8 mouse cellular contexts compared by ENCODE assay signal in genomic region chr13:60177106-60177796, GRCm38 (mm10). TPM values are rescaled to one million over a fixed set of nuclear protein-coding genes. Genes with fewer than 3 reads are reported as not detected.
DNase-seq lines count a peak whose midpoint lies in the region; ATAC-seq and TF ChIP-seq lines count a peak whose summit lies in the region.

Gas1 (minus strand) TSS chr13:60177365.

- H3K36me3 ChIP-seq in hindbrain, embryonic 15.5 days = no peaks in the 10 kb centered on the region

- ATAC-seq in hindbrain, embryonic 15.5 days (ENCODE audit: low FRiP score, low read depth) = peak; percentile 89
- no peak for ATAC-seq in megakaryocyte-erythroid progenitor cell, adult 5-6 weeks (replicated peaks; ENCODE audit: low FRiP score, low TSS enrichment, poor library complexity, severe bottlenecking)

- peak within 1 kb of the TSS; percentile 93 for H3K4me2 ChIP-seq in hindbrain, embryonic 15.5 days

- no peaks in the 10 kb centered on the region for H3K9me3 ChIP-seq in hindbrain, embryonic 15.5 days

- peaks cover 5% of the 10 kb centered on the region; the same call in 1 of the 2 replicates for H3K27me3 ChIP-seq in hindbrain, embryonic 15.5 days

- H3K27ac ChIP-seq in cortical plate, adult 2 months (ENCODE audit: insufficient read depth, low read length) = peak within 1 kb of the TSS; percentile 61; the same call in 1 of the 2 replicates
- peak within 1 kb of the TSS; percentile 90 for H3K27ac ChIP-seq in hindbrain, embryonic 15.5 days (replicated peaks)

- H3K9ac ChIP-seq in hindbrain, embryonic 15.5 days = peak within 1 kb of the TSS; percentile 90

- peak within 1 kb of the TSS; percentile 38 for H3K4me3 ChIP-seq in cortical plate, adult 2 months (ENCODE audit: insufficient read depth, low read length)
- peak within 1 kb of the TSS; percentile 89 for H3K4me3 ChIP-seq in hindbrain, embryonic 15.5 days

- under 1% methylated on average over 57 of the region's 59 CpGs for WGBS in hindbrain, embryonic 15.5 days

- no peaks in the 10 kb centered on the region for H3K4me1 ChIP-seq in cortical plate, adult 2 months (ENCODE audit: control insufficient read depth, insufficient read depth, low read length)
- peaks cover 40% of the 10 kb centered on the region for H3K4me1 ChIP-seq in hindbrain, embryonic 15.5 days (replicated peaks)

- peak; percentile 32; the same call in 1 of the 2 replicates for TF ChIP-seq POLR2A in cortical plate, adult 2 months (IDR thresholded peaks at IDR 0.05; ENCODE audit: extremely low read depth, insufficient read depth, low read length)

- DNase-seq in adrenal gland, adult 8-10 months = peak; percentile 91
- peak; percentile 80 to 88 for DNase-seq in gastrocnemius, adult 8-10 months (ENCODE audit: low spot score in 2 of 2)
- DNase-seq in left cerebral cortex, adult 18-20 months (ENCODE audit: low spot score in 2 of 2) = peak; percentile 44 to 63
- DNase-seq in lung, postnatal 25 days (ENCODE audit: low spot score) = peak; percentile 70
- peak; percentile 92 to 93 for DNase-seq in right cerebral cortex, postnatal 10 days (ENCODE audit: low spot score in 2 of 2)

- TF ChIP-seq CTCF in cortical plate, adult 2 months (IDR thresholded peaks at IDR 0.05; ENCODE audit: extremely low read depth, insufficient read depth, low read length) = no peak

RNA-seq across cellular contexts. Expression of gene Gas1, which starts in this region (rescaled TPM):
- total RNA-seq in adrenal gland, adult 8-10 months (2022) = 10 to 100 TPM; 32.3 to 57.9 (median 38.8) TPM
- polyA plus RNA-seq in cortical plate, adult 2 months (2012; rRNA removed) = 9.3 and 10.3 TPM in 2 replicates
- total RNA-seq in gastrocnemius, adult 8-10 months (2022) = 10 to 100 TPM in 2 of 4 experiments, 1 to 10 TPM in 2; 6.8 to 11.9 (median 10.3) TPM
- 24.8 and 28.7 TPM in 2 replicates for polyA plus RNA-seq in hindbrain, embryonic 15.5 days (2015; fragmentation: Nextera tagmentation; extraction: Ambion mirVana)
- total RNA-seq in left cerebral cortex, adult 18-20 months (2021) = 1 to 10 TPM; 7.2 to 9.5 TPM
- total RNA-seq in megakaryocyte-erythroid progenitor cell, adult 5-6 weeks (2014; fragmentation: Nextera tagmentation) = not detected in 2 replicates
- not detected in 2 replicates for total RNA-seq in megakaryocyte-erythroid progenitor cell, adult 5-6 weeks (2017)

Comparison
In these comparisons a context has a peak if more than half of its experiments do, and no peak if none do; other contexts are left out.
1. RNA of gene Gas1 (total RNA-seq): 32.3 to 57.9 TPM in adrenal gland, adult 8-10 months, 6.8 to 11.9 TPM in gastrocnemius, adult 8-10 months and 7.2 to 9.5 TPM in left cerebral cortex, adult 18-20 months; not detected in megakaryocyte-erythroid progenitor cell, adult 5-6 weeks; every median in the first group is over 4 times any median in the second.
2. Peak in every context shown above with its lines, with median percentiles within 50 percentile points of each other: DNase-seq.